Mouse (Mus musculus): ENCODE measurements around the gene 2310079G19Rik.

DNA sequence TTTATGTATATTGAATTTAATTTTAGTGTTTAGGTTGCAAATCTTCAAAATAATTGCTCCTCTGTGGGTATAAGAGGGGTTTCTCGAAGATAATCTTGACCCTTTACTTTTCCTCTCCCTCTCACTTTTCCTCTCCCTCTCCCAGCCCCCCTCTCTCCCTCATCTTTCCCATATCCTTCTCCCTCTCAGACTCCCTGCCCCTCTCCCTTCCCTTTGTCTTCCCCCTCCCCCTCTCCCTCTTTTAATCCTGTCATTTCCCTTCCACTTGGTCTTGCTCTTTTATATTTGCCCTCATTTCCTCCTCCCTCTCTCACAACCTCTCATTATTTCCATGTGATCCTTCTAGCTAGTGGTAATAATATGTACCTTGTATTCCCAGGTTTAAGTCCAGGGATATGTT is 25.0 kb downstream of the 2310079G19Rik start:
- TF ChIP-seq CTCF (IDR thresholded peaks at IDR 0.05; ENCODE audit: borderline replicate concordance, extremely low read depth, insufficient read depth, insufficient read length) (no peak), POLR2A (IDR thresholded peaks at IDR 0.05; ENCODE audit: borderline replicate concordance, extremely low read depth, insufficient read depth, insufficient read length, poor library complexity, severe bottlenecking) (no peak)
